Mouse (Mus musculus) adrenal gland, adult 10 weeks (tissue): ENCODE measurements around the gene Ces1c. TPM values are rescaled to one million over a fixed set of nuclear protein-coding genes. Genes with fewer than 3 reads are reported as not detected.

Experiments
- polyA plus RNA-seq: library from polyadenylated mRNA; stranded (reverse); fragments of 350-450 nt; fragmentation: Illumina TruSeq; extraction: RNeasy Lipid Tissue Mini Kit (QIAGEN cat#74804); gene quantifications from one replicate; pipeline ENCODE4 v1.2.3, GENCODE M21; 2014; ENCODE audit warnings: low read depth, low replicate concordance

The Ces1c gene
- not detected for polyA plus RNA-seq

GRCm38 (mm10) chr8:93131233-93131980 is at the start of gene Ces1c:
Gene Ces1c (minus strand): TSS chr8:93131283.

DNA sequence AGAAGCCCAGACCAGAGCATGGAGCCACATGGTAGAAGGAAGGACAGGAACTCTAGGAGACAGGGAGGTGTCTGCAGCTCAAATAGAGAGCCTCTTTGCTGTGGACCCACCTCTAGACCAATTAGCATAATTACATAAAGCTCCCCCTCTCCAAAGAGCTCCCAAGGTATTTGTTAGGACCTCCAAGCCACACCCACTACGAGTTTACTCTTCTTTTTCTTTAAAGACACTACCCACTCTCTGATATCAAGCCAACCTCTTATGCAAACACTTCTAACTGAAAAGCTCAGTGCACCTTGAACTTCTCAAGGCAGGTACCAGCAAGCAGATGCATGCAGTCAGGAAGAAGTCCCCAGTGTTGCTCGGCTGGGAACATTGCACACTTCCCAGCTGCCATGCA is 51.2 kb downstream of the Ces1c start, which contains the start of gene Ces1b:
Ces1b (minus strand) TSS at position 131 of the 400 bp plus-strand sequence.

Other genes starting within 250 kb of the Ces1c start
- not detected for gene Capns2, start 229.9 kb downstream of the Ces1c start, polyA plus RNA-seq
- 9.0 TPM for gene Slc6a2, start 171.2 kb downstream of the Ces1c start, polyA plus RNA-seq
- gene Ces1a, start 83.1 kb downstream of the Ces1c start, polyA plus RNA-seq = not detected
- not detected for gene Ces1b, start 51.3 kb downstream of the Ces1c start, polyA plus RNA-seq
- 167 TPM for gene Ces1d, start 66.6 kb upstream of the Ces1c start, polyA plus RNA-seq
- not detected for gene Ces1e, start 98.3 kb upstream of the Ces1c start, polyA plus RNA-seq
- 23.7 TPM for gene Ces1f, start 148.5 kb upstream of the Ces1c start, polyA plus RNA-seq
- not detected for gene Ces1g, start 206.0 kb upstream of the Ces1c start, polyA plus RNA-seq
- gene Ces1h, start 248.4 kb upstream of the Ces1c start, polyA plus RNA-seq = not detected